Mouse (Mus musculus) kidney, embryonic 15.5 days (tissue): ENCODE measurements around the gene Taf4. TPM values are rescaled to one million over a fixed set of nuclear protein-coding genes. Genes with fewer than 3 reads are reported as not detected.

Source experiments
- ATAC-seq: fragments of 200-750 bp; cut with Nextera tagmentation; replicated peaks from 2 replicates; pipeline ENCODE4 v1.8.0; 2017; ENCODE audit warnings: moderate TSS enrichment; ENCODE audit not compliant: low FRiP score
- H3K27ac ChIP-seq: fragments of 300-500 bp; sonication (generic); 2 replicates; pipeline ENCODE4 v1.5.1; 2015; ENCODE audit warnings: mild to moderate bottlenecking, inconsistent platforms
- H3K27me3 ChIP-seq: fragments of 300-500 bp; sonication (generic); 2 replicates; pipeline ENCODE4 v1.6.1; 2015; ENCODE audit warnings: inconsistent platforms
- H3K36me3 ChIP-seq: fragments of 300-500 bp; sonication (generic); 2 replicates; pipeline ENCODE4 v1.6.1; 2015; ENCODE audit warnings: inconsistent platforms
- H3K4me1 ChIP-seq: fragments of 300-500 bp; sonication (generic); 2 replicates; pipeline ENCODE4 v1.6.1; 2015; ENCODE audit warnings: inconsistent platforms
- H3K4me2 ChIP-seq: fragments of 300-500 bp; sonication (generic); 2 replicates; pipeline ENCODE4 v1.6.1; 2015; ENCODE audit warnings: moderate library complexity, mild to moderate bottlenecking, inconsistent platforms
- H3K4me3 ChIP-seq: fragments of 300-500 bp; sonication (generic); replicated peaks from 2 replicates; pipeline ENCODE4 v1.5.1; 2015; ENCODE audit warnings: mild to moderate bottlenecking, inconsistent platforms
- H3K9ac ChIP-seq: fragments of 300-500 bp; sonication (generic); 2 replicates; pipeline ENCODE4 v1.6.1; 2015; ENCODE audit warnings: mild to moderate bottlenecking, inconsistent platforms
- H3K9me3 ChIP-seq: fragments of 300-500 bp; sonication (generic); replicated peaks from 2 replicates; pipeline ENCODE4 v1.6.1; 2016; ENCODE audit warnings: inconsistent platforms
- WGBS: fragments of 180-500 bp; shearing (Covaris S2); methylation state at CpG from one replicate; pipeline ENCODE4 v1.1.7; 2015; ENCODE audit warnings: mixed read lengths; 5-methylcytosine and 5-hydroxymethylcytosine counted together
- polyA plus RNA-seq: library from polyadenylated mRNA; unstranded; fragments of >200 nt; fragmentation: Nextera tagmentation; extraction: Ambion mirVana; gene quantifications from 2 replicates; pipeline ENCODE4 v1.2.1, GENCODE M21; 2015

The Taf4 gene
- polyA plus RNA-seq, 1 experiment from 2014 or later, result 3.9 TPM

DNA sequence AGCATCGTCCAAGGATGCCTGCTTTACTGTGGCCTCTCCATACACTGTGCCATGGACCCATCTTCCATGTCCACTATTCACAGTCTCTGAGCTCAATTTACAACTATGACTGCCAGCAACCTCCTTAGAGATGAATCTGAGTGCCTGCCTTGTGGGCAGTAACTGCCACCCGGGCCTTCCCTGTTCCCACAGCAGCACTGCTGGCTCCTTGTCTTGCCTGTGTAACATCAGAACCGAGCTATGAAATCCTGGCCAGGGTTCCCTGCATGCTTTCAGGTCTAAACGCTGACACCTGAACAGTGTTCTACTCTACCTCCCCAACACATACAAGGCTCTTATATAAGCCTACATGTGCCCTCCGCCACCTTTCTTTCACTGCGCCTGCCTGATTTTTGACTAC lies 16.1 kb downstream of the Taf4 start:
- H3K9ac ChIP-seq, result no peak overlapping the region
- H3K27ac ChIP-seq, result no peak overlapping the region
- no peaks in the 10 kb centered on the region for H3K27me3 ChIP-seq
- no peak for ATAC-seq
- 84% methylated on average over 6 of the region's 6 CpGs for WGBS
- peaks cover 41% of the 10 kb centered on the region for H3K4me1 ChIP-seq
- H3K4me3 ChIP-seq, result no peak overlapping the region
- no peaks in the 10 kb centered on the region for H3K36me3 ChIP-seq
- H3K9me3 ChIP-seq, result no peaks in the 10 kb centered on the region
- no peak overlapping the region for H3K4me2 ChIP-seq

DNA sequence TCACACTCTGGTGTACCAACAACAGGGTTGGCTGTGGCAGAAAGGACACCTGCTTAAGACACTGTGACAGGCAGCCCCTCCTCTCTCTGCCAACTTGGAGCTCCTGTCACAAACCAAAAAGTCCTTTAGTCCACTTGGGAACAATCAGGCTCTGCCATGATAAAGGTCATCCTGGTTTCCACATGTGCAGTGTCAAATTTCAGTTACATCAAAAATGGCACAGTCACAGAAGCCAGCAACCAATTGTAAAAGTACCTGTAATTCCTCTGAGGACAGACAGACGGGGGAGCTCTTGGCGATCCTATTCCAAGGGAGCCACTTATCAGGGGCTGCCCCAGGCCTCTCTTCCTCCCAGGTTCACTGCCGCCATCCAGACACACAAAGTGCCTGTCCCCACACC lies 17.1 kb downstream of the Taf4 start:
- no peaks in the 10 kb centered on the region for H3K9me3 ChIP-seq
- no peak overlapping the region for H3K4me2 ChIP-seq
- ATAC-seq, result no peak
- H3K36me3 ChIP-seq, result no peaks in the 10 kb centered on the region
- no peak overlapping the region for H3K9ac ChIP-seq
- no peak overlapping the region for H3K27ac ChIP-seq
- H3K4me1 ChIP-seq, result peaks cover 41% of the 10 kb centered on the region
- 20% methylated on average over 3 of the region's 3 CpGs for WGBS
- no peaks in the 10 kb centered on the region for H3K27me3 ChIP-seq
- H3K4me3 ChIP-seq, result no peak overlapping the region

DNA sequence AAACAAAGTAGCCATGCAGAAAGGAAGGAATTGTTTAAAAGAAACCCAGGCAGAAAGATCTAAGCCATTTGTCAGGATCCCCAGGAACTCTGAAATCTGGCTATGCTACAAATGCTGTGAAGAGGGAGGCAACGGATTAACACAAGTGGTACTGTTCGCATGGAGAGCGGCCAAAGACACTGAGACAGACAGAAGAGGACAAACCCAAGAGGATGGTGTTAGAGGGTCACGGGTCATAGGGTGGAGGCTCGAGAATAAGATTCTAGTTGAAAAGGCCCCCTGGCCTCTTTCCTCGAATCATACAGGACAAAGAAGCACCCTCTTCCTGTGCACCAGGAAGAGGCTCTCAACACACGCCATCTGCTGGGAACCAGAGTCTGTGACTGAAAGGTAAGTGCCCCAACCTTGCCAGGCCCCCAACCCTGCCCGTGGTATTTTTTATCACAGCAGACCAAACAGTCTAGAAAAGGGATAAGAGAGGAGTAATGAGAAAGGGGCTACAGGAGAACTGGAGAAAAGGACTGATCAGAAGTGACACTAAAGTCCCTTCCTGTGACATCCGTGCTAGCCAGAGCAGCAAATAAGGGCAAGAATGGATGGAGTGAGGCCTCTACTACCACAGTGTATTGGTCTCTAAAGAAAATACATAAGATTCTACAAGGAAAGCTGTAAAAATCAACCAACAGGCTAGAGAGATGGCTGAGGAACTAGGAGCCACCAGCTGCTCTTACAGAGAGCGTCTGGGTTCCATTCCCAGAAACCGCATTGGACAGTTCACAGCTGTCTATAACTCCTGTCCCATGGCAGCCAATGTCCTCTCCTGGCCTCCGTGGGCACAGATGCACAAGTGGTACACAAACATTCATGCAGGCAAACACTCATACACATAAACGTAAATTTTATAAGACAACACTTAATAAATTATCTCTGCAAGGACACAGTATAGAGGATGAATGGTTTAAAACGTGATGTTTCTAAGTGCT lies 24.6 kb downstream of the Taf4 start:
- H3K4me3 ChIP-seq, result no peak overlapping the region
- no peak overlapping the region for H3K4me2 ChIP-seq
- no peaks in the 10 kb centered on the region for H3K36me3 ChIP-seq
- H3K4me1 ChIP-seq, result peaks cover 57% of the 10 kb centered on the region
- H3K9me3 ChIP-seq, result no peaks in the 10 kb centered on the region
- H3K9ac ChIP-seq, result no peak overlapping the region
- no peak for ATAC-seq
- H3K27ac ChIP-seq, result no peak overlapping the region
- WGBS, result 74% methylated on average over 14 of the region's 14 CpGs
- no peaks in the 10 kb centered on the region for H3K27me3 ChIP-seq

DNA sequence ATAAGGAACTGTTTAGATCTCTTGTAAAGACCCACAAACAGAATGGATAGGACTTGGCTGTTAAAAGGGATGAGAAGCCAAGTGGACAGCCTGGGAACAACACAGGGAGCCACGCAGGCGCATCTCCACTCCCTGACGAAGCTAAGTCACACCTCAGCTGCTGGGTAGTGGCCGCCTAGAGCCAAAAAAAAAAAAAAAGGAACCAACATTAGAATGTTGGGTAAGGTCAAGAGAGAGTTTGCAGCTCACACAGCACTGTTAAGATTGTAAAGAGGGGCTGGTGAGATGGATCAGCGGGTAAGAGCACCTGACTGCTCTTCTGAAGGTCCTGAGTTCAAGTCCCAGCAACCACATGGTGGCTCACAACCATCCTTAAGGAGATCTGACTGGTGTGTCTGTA lies 27.6 kb downstream of the Taf4 start:
- peaks cover 56% of the 10 kb centered on the region for H3K4me1 ChIP-seq
- H3K4me2 ChIP-seq, result no peak overlapping the region

DNA sequence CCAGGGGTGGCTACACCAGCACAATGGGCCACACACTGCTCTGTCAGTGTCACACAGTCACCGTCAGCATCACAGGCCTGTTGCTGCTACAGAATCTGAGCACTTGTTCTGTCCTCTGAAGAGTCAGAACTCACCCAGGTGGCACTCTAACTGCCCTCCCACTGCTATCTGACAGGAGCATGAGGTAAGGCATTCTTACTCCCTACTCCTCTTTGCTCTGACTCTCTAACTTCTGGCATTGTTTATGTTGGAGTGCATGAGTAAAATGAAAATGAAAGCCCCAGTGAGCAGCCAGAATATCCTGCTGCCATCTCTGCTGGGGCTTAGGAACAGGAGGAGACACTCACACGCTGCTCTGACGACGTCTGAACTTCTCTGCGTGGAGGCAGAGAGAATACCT lies 28.8 kb downstream of the Taf4 start:
- Histone ChIP-seq H3K4me3 (no peak overlapping the region), H3K4me1 (peaks cover 57% of the 10 kb centered on the region), H3K27ac (0 out of 2 replicates have a peak overlapping the region, but pooled peaks have one; percentile 39), H3K4me2 (no peak overlapping the region), H3K9me3 (no peaks in the 10 kb centered on the region), H3K36me3 (no peaks in the 10 kb centered on the region), H3K9ac (no peak overlapping the region), H3K27me3 (no peaks in the 10 kb centered on the region)
- WGBS, result 45% methylated on average over 5 of the region's 5 CpGs
- ATAC-seq, result no peak; the same call in 1 of the 2 replicates

More for the DNA sequence above, 27.6 kb downstream of the Taf4 start:
- no peaks in the 10 kb centered on the region for H3K9me3 ChIP-seq
- no peak overlapping the region for H3K9ac ChIP-seq
- no peaks in the 10 kb centered on the region for H3K27me3 ChIP-seq
- H3K36me3 ChIP-seq, result no peaks in the 10 kb centered on the region
- no peak overlapping the region for H3K4me3 ChIP-seq
- ATAC-seq, result no peak
- WGBS, result 73% methylated on average over 5 of the region's 5 CpGs
- H3K27ac ChIP-seq, result no peak overlapping the region

DNA sequence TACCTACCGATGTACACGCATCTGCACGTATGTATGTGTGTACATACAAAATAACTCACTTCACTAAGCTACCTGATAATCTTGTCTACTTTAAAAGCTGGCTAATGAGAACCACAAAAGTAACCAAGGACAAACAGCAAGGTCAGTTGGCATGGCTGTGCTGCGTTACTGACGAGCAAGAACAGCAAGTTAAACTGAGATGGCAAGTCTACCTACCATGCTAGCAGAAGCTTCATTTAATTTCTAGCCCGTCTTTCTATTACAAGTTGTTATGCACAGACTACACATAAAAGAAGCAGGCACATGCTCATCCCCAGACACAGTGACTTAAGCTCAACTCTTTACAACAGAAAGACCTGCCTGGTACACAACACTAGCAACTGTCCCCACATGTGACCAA lies 29.9 kb downstream of the Taf4 start:
- Histone ChIP-seq H3K27me3 (no peaks in the 10 kb centered on the region), H3K4me2 (no peak overlapping the region), H3K9me3 (no peaks in the 10 kb centered on the region), H3K36me3 (no peaks in the 10 kb centered on the region), H3K27ac (no peak overlapping the region), H3K4me3 (no peak overlapping the region), H3K9ac (no peak overlapping the region), H3K4me1 (peaks cover 50% of the 10 kb centered on the region)
- 90% methylated on average over 6 of the region's 6 CpGs for WGBS
- ATAC-seq, result no peak

DNA sequence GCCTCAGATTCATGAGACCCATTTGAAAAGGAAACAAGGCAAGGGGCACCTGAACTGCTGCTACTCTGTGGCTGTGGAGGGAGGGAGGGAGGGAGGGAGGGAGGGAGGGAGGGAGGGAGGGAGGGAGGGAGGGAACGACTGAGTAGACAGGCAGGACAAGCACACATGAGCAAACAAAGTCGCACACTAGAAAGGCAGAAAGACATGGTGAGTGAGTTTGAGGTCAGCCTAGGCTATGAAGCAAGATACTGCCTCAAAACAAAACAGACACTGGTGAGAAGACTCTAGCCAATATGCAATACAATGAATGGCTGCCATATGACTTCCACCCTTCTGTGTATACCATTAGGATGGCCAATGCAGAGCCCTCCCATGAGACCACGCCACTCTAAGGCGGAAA lies 31.4 kb downstream of the Taf4 start:
- H3K27ac ChIP-seq, result no peak overlapping the region
- peaks cover 49% of the 10 kb centered on the region for H3K4me1 ChIP-seq
- whole genome bisulfite sequencing, result 45% methylated on average over 4 of the region's 4 CpGs
- no peaks in the 10 kb centered on the region for H3K36me3 ChIP-seq
- no peak overlapping the region for H3K4me3 ChIP-seq
- no peaks in the 10 kb centered on the region for H3K9me3 ChIP-seq
- ATAC-seq, result no peak
- H3K9ac ChIP-seq, result no peak overlapping the region
- H3K4me2 ChIP-seq, result no peak overlapping the region
- no peaks in the 10 kb centered on the region for H3K27me3 ChIP-seq

DNA sequence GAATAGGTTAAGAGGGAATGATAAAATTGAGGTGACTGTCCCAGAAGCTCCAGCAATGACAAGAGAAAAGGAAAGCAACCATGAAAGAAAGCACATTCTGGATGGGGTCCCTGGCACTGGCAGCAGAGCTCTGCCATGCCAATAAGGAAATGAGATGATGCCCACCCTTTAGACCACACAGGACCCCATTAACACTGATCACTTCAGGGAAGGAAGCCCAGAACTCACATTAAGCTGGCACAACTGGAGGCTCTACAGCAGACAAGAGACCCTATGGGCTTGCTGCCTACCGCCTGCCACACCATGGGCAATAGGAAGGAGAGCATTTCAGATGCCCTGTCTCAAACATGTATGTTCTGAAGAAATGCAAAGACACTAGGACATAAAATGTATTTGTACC lies 34.8 kb downstream of the Taf4 start:
- no peak for ATAC-seq
- no peak overlapping the region for H3K27ac ChIP-seq
- no peak overlapping the region for H3K4me2 ChIP-seq
- H3K4me3 ChIP-seq, result no peak overlapping the region
- WGBS, result 100% methylated on average over 1 of the region's 1 CpGs
- no peaks in the 10 kb centered on the region for H3K36me3 ChIP-seq
- H3K4me1 ChIP-seq, result peaks cover 21% of the 10 kb centered on the region
- H3K9ac ChIP-seq, result no peak overlapping the region
- no peaks in the 10 kb centered on the region for H3K9me3 ChIP-seq
- H3K27me3 ChIP-seq, result no peaks in the 10 kb centered on the region

DNA sequence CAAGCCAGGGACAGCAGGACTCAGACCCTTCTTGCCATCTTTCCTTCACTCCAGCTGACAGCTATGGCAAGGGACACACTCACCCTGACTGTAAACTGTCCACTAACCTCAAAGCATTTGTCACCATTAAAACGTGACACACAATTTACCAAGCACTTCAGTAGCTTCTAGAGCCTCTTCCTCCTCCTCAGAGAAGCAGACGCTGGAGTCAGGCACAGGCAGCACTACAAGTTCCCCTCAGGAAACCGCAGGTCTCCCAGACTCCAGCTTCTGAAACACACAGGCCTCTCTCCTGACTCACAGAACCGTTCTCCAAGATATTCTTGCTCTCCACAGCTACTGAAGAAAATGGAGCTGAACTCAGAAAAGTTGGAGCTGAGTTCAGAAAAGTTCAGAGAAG lies 39.4 kb downstream of the Taf4 start:
- ATAC-seq, result no peak
- no peaks in the 10 kb centered on the region for H3K9me3 ChIP-seq
- no peak overlapping the region for H3K27ac ChIP-seq
- no peak overlapping the region for H3K4me2 ChIP-seq
- H3K9ac ChIP-seq, result no peak overlapping the region
- H3K4me3 ChIP-seq, result no peak overlapping the region
- peaks cover 28% of the 10 kb centered on the region for H3K36me3 ChIP-seq
- H3K4me1 ChIP-seq, result 0 out of 2 replicates have a peak, but pooled peaks cover 3% of the 10 kb centered on the region
- H3K27me3 ChIP-seq, result no peaks in the 10 kb centered on the region
- WGBS, result 55% methylated on average over 4 of the region's 4 CpGs

DNA sequence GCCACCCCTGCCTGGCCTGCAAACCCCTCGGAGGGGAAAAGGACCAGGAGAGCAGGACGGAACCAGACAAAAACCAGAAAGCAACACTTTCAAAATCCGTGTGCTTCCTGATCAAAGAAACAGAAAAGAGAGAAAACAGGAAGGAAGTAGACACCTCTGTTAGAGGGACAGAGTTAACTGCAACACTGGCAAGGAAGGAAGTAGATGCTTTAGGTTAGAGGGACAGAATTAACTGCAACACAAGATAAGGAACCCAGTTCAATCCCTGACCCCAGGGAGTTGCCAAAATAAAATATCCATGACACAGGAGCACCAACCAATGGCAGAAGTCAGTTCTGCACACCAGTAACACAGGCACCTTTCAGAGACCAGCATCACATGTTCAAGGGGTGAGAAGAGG lies 42.3 kb downstream of the Taf4 start:
- Histone ChIP-seq H3K36me3 (peaks cover 53% of the 10 kb centered on the region), H3K4me2 (no peak overlapping the region), H3K4me3 (no peak overlapping the region), H3K27ac (no peak overlapping the region), H3K9me3 (no peaks in the 10 kb centered on the region), H3K27me3 (no peaks in the 10 kb centered on the region), H3K4me1 (peaks cover 8% of the 10 kb centered on the region; the same call in 1 of the 2 replicates), H3K9ac (no peak overlapping the region)
- ATAC-seq, result no peak
- 78% methylated on average over 3 of the region's 3 CpGs for whole genome bisulfite sequencing

DNA sequence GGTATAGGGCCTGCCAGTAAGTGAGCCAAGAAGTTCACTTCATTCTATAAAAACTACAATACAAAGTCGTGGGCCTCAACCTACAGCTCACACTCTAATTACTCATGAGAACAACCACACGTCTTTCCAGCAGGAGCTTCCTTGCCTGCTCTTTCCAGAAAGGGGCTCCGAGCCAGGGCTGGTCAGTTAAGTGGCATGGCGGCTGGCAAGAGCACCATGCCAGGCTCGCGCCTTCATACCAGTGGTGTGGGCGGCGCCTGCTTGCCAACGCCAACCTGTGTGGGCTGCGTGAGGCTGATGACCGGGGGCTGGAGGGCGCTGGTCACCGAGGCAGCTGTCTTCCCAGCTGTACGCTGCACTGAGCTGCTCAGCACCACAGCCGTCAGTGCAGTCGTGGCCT lies 44.7 kb downstream of the Taf4 start:
- Histone ChIP-seq H3K4me3 (no peak overlapping the region), H3K4me1 (peaks cover 7% of the 10 kb centered on the region; the same call in 1 of the 2 replicates), H3K36me3 (peaks cover 71% of the 10 kb centered on the region), H3K27ac (no peak overlapping the region), H3K4me2 (no peak overlapping the region), H3K27me3 (no peaks in the 10 kb centered on the region), H3K9ac (no peak overlapping the region), H3K9me3 (no peaks in the 10 kb centered on the region)
- ATAC-seq, result 0 out of 2 replicates have a peak, but pooled peaks have one; percentile 8
- WGBS, result 86% methylated on average over 16 of the region's 16 CpGs

DNA sequence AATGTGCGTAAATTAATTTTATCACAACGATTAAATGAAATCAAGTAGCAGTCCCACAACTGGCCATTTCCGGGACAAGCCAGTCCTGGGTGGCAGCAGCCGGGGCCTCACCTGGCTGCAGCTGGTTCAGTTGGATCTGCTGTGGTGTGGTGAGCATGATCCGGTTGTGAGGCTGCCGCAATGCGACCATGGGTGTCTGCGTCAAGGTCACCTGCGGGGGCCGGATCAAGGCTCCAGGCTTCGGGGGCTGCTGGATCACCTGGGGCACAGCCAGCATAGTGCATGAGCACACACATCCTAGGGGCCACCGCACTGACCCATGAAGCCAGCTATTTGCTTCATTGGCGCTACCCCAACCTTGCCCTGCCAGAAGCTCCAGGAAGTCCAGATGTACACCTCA lies 47.3 kb downstream of the Taf4 start:
- peaks cover 83% of the 10 kb centered on the region for H3K36me3 ChIP-seq

More for the DNA sequence above, 47.3 kb downstream of the Taf4 start:
- Histone ChIP-seq H3K27ac (peak overlapping the region; percentile 56; the same call in 1 of the 2 replicates), H3K4me3 (no peak overlapping the region), H3K27me3 (no peaks in the 10 kb centered on the region), H3K4me2 (no peak overlapping the region), H3K4me1 (peaks cover 7% of the 10 kb centered on the region; the same call in 1 of the 2 replicates), H3K9me3 (no peaks in the 10 kb centered on the region), H3K9ac (no peak overlapping the region)
- WGBS, result 84% methylated on average over 13 of the region's 13 CpGs
- ATAC-seq, result 0 out of 2 replicates have a peak, but pooled peaks have one; percentile 15
